Mouse (Mus musculus) right cerebral cortex, adult 2 months (tissue): ENCODE measurements around the gene Tbx3.
A peak's percentile ranks its signal among the peaks of the same experiment; 100 is the strongest.

Source experiments
- DNase-seq, 2 experiments: peaks; one replicate each; pipeline ENCODE4 v3.0.0; 2021 to 2022; ENCODE audit warnings: low spot score in 2 of 2

The Tbx3 gene

DNA sequence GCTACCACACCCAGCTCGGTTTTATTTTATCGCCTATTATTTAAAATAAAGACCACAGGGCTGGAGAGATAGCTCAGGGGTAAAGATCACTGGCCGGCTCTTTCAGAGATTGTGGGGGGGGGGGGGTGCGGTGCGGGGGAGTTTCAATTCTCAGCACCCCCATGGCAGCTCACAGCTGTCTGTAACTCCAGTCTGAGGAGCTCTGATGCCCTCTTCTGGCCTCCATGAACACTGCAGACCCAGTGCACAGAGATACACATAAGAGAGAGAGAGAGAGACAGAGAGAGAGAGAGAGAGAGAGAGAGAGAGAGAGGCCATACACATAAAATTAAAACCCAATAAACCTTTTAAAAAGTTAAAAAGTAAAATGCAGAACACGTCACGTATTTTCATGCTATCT, 34.4 kb downstream of the Tbx3 start:
- no peak for DNase-seq

DNA sequence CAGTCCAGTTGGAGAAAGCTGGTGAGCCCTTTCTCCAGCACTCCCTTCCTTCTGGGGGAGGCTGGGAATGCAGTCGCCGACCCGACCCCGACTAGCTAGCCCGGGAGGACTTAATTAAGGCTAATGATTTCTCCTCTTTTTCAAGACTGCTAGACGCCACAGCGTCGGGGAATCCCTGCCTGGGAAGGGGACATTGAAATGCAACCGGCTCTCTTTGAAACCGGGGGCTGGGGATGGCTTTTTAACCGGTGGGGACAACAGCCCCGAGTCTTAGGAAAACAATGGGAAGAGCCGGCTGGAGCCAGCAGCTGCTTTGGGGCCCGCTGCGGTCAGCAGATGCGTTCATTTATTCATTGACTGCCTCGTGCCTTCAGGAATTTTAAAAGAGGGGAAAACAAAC, 36.0 kb downstream of the Tbx3 start:
- DNase-seq: no peak

DNA sequence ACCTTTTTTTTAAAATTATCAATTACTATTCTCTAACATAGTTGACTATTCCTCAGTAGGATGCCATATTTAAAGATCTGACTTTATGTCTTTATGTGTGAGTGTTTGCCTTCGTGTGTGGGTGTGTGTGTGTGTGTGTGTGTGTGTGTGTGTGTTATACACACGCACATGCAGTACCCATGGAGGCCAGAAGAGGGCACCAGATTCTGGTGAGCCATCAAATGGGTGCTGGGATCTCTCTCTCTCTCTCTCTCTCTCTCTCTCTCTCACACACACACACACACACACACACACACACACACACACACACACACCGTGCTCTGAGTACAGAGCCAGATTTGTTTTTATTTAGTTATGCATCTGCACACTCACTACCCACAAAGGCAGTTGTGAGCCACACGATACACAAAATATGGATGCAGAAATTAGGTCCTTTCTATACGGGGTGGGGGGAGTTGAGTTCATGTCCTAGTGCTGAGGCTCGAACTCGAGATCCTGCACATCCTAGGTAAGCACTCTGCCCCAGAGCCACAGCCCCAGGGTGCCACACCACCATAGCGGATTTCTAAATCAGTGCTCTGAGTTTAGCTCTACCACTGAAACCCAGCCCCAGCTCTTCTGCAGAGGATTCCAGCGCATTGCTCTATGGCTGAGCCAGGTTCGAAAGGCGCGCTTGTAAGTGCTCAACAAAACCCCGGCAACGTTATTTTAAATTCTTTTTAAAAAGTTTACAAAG, 38.5 kb downstream of the Tbx3 start:
- DNase-seq: no peak

DNA sequence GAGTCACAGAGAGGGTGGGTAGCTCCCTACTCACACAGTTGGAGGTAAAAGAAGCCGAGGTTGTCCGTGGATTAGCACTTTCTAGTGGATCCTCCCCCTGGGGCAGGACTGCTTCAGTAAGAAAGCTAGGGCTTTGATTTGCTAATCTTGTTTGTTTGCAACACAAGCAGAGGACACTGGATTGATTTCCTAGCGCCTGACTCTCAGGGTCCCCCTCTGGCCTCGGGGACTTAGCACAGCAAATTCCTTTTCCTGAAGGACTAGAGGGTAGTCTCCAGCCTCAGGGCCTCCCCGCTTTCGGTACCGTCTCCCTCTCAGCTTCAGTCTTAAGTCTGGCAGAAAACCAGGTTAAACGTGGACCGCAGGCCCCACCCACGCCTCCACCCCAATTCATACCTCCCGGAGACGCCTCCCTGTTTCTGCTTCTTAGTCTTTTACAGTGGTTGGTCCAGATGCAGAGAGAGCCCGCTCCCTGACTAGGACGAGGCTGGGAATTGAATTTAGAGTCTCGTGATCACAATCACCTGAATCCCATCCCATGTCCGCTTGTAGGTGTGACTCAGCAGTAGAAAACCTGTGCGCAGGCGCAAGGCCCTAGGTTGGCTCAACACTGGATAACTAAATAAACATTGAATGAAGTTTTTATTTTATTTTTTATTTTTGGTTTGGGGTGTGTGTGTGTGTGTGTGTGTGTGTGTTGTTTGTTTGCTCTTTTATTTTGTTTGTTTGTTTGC, 39.5 kb downstream of the Tbx3 start:
- DNase-seq: no peak

DNA sequence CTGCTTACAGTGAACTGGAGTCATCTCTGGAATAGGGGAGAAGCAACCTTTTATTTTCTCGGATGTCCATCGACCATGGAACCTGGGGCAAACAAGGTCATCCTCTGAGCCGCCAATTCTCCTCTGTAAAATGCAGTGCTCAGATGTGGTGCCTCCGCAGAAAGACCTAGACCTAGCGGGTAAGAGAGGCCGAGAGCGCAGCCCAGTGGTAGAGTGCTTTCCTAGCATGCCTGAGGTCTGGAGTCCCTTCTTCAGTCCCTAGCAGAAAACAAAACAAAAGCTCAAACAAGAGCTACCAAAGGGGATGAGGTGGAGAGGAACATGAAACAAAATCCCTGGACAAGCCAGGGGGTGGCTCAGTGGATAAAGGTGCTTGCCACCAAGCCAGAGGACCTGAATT, 40.3 kb downstream of the Tbx3 start:
- DNase-seq: no peak

DNA sequence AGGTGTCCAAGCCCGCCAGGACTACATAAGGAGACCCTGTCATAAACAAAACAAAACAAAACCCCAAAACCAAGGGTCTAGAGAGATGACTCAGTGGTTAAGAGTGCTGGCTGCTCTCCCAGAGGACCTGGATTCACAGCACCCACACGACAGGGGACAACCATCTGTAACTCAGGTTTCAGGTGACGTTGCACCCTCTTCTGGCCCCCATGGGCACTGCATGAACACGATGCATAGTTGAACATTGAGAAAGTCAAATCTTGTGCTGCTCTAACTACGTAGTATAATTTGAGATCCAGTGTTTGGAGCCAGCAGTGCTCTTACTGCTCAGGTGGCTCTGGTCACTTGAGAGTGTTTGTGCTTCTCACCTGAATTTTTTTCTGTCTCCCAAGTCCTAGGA, 41.2 kb downstream of the Tbx3 start:
- DNase-seq: no peak

DNA sequence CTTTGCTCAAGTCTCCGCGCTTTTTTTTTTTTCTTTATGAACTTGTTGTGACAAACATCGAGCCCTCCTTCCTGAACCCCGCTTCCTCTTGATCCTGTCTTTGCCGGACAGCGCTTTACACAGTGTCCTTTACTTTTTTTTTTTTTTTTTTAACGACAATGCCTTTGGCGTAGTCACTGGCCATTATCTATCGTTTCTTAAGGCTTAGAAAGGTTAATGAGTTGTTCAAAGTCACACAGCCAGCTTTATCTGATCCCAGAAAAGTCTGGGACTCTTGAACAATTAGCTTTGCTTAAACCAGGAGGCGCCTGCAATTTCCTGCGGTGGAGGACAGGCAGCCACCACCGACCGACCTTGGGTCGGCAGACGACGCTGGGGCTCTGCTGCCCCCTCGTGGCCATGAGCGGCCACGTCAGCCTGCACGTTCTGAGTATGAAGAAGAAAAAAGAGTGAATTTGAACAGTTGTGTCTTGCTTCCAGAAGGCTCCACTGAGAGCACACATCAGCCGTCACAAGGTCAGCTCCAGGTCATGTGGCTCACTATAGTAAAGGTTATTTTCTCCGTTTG, 42.3 kb downstream of the Tbx3 start:
- peak; percentile 73 to 74 for DNase-seq

DNA sequence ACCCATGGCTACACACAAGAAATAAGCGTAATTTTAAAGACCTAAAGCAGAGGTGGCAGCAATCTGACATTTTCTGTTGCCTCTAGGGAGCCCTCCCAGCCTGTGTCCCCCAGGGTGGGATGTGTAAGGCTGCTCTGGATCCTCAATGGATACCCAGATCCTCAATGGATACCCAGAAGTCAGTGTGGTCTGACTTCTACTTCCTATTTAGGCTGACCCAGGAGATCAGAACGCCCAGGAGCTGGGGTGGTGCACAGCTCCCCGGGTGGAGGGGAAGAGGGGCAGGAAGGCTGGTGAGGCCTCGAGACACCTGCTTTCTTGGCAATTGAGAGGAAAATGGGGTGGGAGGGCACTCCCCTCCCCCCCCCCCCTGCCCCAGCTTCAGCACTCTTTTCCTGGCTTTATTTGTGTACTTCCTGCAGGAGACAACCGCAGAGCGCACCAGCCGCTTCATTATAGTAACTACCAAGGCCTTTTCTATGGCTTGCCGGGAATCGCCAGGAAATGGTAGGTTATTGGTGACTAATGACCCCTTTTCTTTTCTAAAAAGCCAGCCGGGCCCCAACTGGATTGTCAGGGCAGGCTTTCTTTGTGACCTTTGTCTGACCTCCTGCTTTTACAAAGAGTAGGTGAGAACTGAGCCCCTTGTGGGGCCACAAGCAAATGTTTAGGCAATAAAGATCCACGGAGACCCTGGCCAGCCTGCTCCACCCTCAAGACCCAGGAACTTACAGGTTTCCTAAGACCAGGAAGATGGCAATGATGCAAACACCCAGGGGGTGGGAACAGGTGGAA, 50.2 kb downstream of the Tbx3 start:
- DNase-seq: no peak

DNA sequence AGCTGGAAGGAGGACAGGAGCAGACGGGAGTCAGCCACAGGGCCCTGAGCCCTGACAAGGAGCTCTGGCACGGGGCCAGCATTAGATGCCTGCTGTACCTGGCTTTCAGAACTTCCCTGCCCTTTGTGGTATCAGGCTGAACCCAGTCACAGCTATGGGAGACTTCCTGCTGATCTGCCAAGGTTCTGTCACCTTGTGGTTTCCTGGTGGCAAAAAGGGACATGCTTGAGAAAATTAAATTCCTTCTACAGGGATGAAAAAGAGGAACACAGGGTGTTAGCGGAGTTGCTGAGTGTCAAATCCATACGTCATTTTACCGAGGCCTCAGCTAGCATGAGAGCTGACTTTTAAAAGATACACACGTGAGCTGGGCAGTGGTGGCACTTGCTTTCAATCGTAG, 62.5 kb downstream of the Tbx3 start:
- DNase-seq: no peak
